Mouse (Mus musculus): Measurements from ENCODE around the gene Cbx7. TPM values are rescaled to one million over a fixed set of nuclear protein-coding genes. Genes with fewer than 3 reads are reported as not detected.

Gene Cbx7
- total and polyA plus RNA-seq, 2 experiments, result 4.0 to 10.1 TPM

- H3K4me3 ChIP-seq (ENCODE audit: insufficient read depth, low read depth, low read length), result no peak overlapping the region
- H3K79me2 ChIP-seq (ENCODE audit: control insufficient read depth, insufficient read depth, low read length), result no peaks in the 10 kb centered on the region
- H3K27ac ChIP-seq (replicated peaks; ENCODE audit: insufficient read depth, low read depth, low read length), result no peak overlapping the region
- DNase-seq (ENCODE audit: extremely low read depth, low read depth, low spot score), result no peak
- no peaks in the 10 kb centered on the region for H3K36me3 ChIP-seq (ENCODE audit: control insufficient read depth, insufficient read depth, low read length)
- 68% methylated on average over 5 of the region's 5 CpGs for WGBS
- no peaks in the 10 kb centered on the region for H3K4me1 ChIP-seq (ENCODE audit: control insufficient read depth, insufficient read depth, low read length)
- H3K9ac ChIP-seq (ENCODE audit: low read depth, low read length), result no peak overlapping the region
- TF ChIP-seq POLR2A (IDR thresholded peaks at IDR 0.05; ENCODE audit: extremely low read depth, insufficient read depth, low read length), result no peak
- TF ChIP-seq CTCF (IDR thresholded peaks at IDR 0.05; ENCODE audit: low read depth, low read length), result no peak
- no peaks in the 10 kb centered on the region for H3K27me3 ChIP-seq (ENCODE audit: control insufficient read depth, insufficient read depth, low read length)
Observed at GRCm38 (mm10) chr15:79884820-79885219, 86.1 kb downstream of the Cbx7 start.

- no peak overlapping the region for H3K27ac ChIP-seq (replicated peaks; ENCODE audit: insufficient read depth, low read depth, low read length)
- WGBS, result 1% methylated on average over 30 of the region's 30 CpGs
- no peak overlapping the region for H3K9ac ChIP-seq (ENCODE audit: low read depth, low read length)
- no peaks in the 10 kb centered on the region for H3K79me2 ChIP-seq (ENCODE audit: control insufficient read depth, insufficient read depth, low read length)
- TF ChIP-seq CTCF (IDR thresholded peaks at IDR 0.05; ENCODE audit: low read depth, low read length), result peak; percentile 65
- TF ChIP-seq POLR2A (IDR thresholded peaks at IDR 0.05; ENCODE audit: extremely low read depth, insufficient read depth, low read length), result no peak
- peak overlapping the region; percentile 10; the same call in 1 of the 2 replicates for H3K4me3 ChIP-seq (ENCODE audit: insufficient read depth, low read depth, low read length)
- H3K27me3 ChIP-seq (ENCODE audit: control insufficient read depth, insufficient read depth, low read length), result no peaks in the 10 kb centered on the region
- H3K4me1 ChIP-seq (ENCODE audit: control insufficient read depth, insufficient read depth, low read length), result no peaks in the 10 kb centered on the region
- H3K36me3 ChIP-seq (ENCODE audit: control insufficient read depth, insufficient read depth, low read length), result no peaks in the 10 kb centered on the region
- DNase-seq (ENCODE audit: extremely low read depth, low read depth, low spot score), result peak; percentile 23
Observed at GRCm38 (mm10) chr15:79883352-79883822, 87.5 kb downstream of the Cbx7 start.

- Histone ChIP-seq H3K9ac (ENCODE audit: low read depth, low read length) (no peak overlapping the region), H3K36me3 (ENCODE audit: control insufficient read depth, insufficient read depth, low read length) (no peaks in the 10 kb centered on the region), H3K27ac (replicated peaks; ENCODE audit: insufficient read depth, low read depth, low read length) (no peak overlapping the region), H3K4me3 (ENCODE audit: insufficient read depth, low read depth, low read length) (no peak overlapping the region), H3K4me1 (ENCODE audit: control insufficient read depth, insufficient read depth, low read length) (no peaks in the 10 kb centered on the region), H3K79me2 (ENCODE audit: control insufficient read depth, insufficient read depth, low read length) (no peaks in the 10 kb centered on the region), H3K27me3 (ENCODE audit: control insufficient read depth, insufficient read depth, low read length) (no peaks in the 10 kb centered on the region)
- WGBS, result 32% methylated on average over 19 of the region's 19 CpGs
- TF ChIP-seq CTCF (IDR thresholded peaks at IDR 0.05; ENCODE audit: low read depth, low read length) (no peak), POLR2A (IDR thresholded peaks at IDR 0.05; ENCODE audit: extremely low read depth, insufficient read depth, low read length) (no peak)
- DNase-seq (ENCODE audit: extremely low read depth, low read depth, low spot score), result no peak
Observed at GRCm38 (mm10) chr15:79882623-79883267, 88.2 kb downstream of the Cbx7 start.

- H3K27ac ChIP-seq (replicated peaks; ENCODE audit: insufficient read depth, low read depth, low read length), result no peak overlapping the region
- WGBS, result 78% methylated on average over 3 of the region's 3 CpGs
- no peak for DNase-seq (ENCODE audit: extremely low read depth, low read depth, low spot score)
- no peaks in the 10 kb centered on the region for H3K4me1 ChIP-seq (ENCODE audit: control insufficient read depth, insufficient read depth, low read length)
- TF ChIP-seq POLR2A (IDR thresholded peaks at IDR 0.05; ENCODE audit: extremely low read depth, insufficient read depth, low read length), result no peak
- TF ChIP-seq CTCF (IDR thresholded peaks at IDR 0.05; ENCODE audit: low read depth, low read length), result no peak
- H3K27me3 ChIP-seq (ENCODE audit: control insufficient read depth, insufficient read depth, low read length), result no peaks in the 10 kb centered on the region
- no peak overlapping the region for H3K9ac ChIP-seq (ENCODE audit: low read depth, low read length)
- no peaks in the 10 kb centered on the region for H3K79me2 ChIP-seq (ENCODE audit: control insufficient read depth, insufficient read depth, low read length)
- H3K36me3 ChIP-seq (ENCODE audit: control insufficient read depth, insufficient read depth, low read length), result no peaks in the 10 kb centered on the region
- H3K4me3 ChIP-seq (ENCODE audit: insufficient read depth, low read depth, low read length), result no peak overlapping the region
Observed at GRCm38 (mm10) chr15:79880477-79880876, 90.4 kb downstream of the Cbx7 start.

- no peak overlapping the region for H3K4me3 ChIP-seq (ENCODE audit: insufficient read depth, low read depth, low read length)
- H3K27me3 ChIP-seq (ENCODE audit: control insufficient read depth, insufficient read depth, low read length), result no peaks in the 10 kb centered on the region
- no peak overlapping the region for H3K9ac ChIP-seq (ENCODE audit: low read depth, low read length)
- TF ChIP-seq POLR2A (IDR thresholded peaks at IDR 0.05; ENCODE audit: extremely low read depth, insufficient read depth, low read length) (no peak), CTCF (IDR thresholded peaks at IDR 0.05; ENCODE audit: low read depth, low read length) (no peak)
- H3K36me3 ChIP-seq (ENCODE audit: control insufficient read depth, insufficient read depth, low read length), result no peaks in the 10 kb centered on the region
- 45% methylated on average over 13 of the region's 13 CpGs for WGBS
- DNase-seq (ENCODE audit: extremely low read depth, low read depth, low spot score), result peak; percentile 28
- H3K4me1 ChIP-seq (ENCODE audit: control insufficient read depth, insufficient read depth, low read length), result no peaks in the 10 kb centered on the region
- no peaks in the 10 kb centered on the region for H3K79me2 ChIP-seq (ENCODE audit: control insufficient read depth, insufficient read depth, low read length)
- peak overlapping the region; percentile 45; the same call in 1 of the 2 replicates for H3K27ac ChIP-seq (replicated peaks; ENCODE audit: insufficient read depth, low read depth, low read length)
Observed at GRCm38 (mm10) chr15:79879319-79879718, 91.6 kb downstream of the Cbx7 start.

GRCm38 (mm10) chr15:79878725-79879136 is 92.2 kb downstream of the Cbx7 start:
- DNase-seq (ENCODE audit: extremely low read depth, low read depth, low spot score), result no peak
- Histone ChIP-seq H3K4me3 (ENCODE audit: insufficient read depth, low read depth, low read length) (no peak overlapping the region), H3K4me1 (ENCODE audit: control insufficient read depth, insufficient read depth, low read length) (no peaks in the 10 kb centered on the region), H3K36me3 (ENCODE audit: control insufficient read depth, insufficient read depth, low read length) (no peaks in the 10 kb centered on the region), H3K79me2 (ENCODE audit: control insufficient read depth, insufficient read depth, low read length) (no peaks in the 10 kb centered on the region), H3K27me3 (ENCODE audit: control insufficient read depth, insufficient read depth, low read length) (no peaks in the 10 kb centered on the region), H3K9ac (ENCODE audit: low read depth, low read length) (no peak overlapping the region), H3K27ac (replicated peaks; ENCODE audit: insufficient read depth, low read depth, low read length) (peak overlapping the region; percentile 45; the same call in 1 of the 2 replicates)
- 63% methylated on average over 6 of the region's 6 CpGs for WGBS
- TF ChIP-seq POLR2A (IDR thresholded peaks at IDR 0.05; ENCODE audit: extremely low read depth, insufficient read depth, low read length) (no peak), CTCF (IDR thresholded peaks at IDR 0.05; ENCODE audit: low read depth, low read length) (no peak)
